Mouse (Mus musculus) right cerebral cortex, postnatal 25 days (tissue): ENCODE results near the gene Cherp.

Experiments used
- DNase-seq: peaks from one replicate; pipeline ENCODE4 v3.0.0; 2022

Gene Cherp

GRCm38 (mm10) chr8:72469984-72470383 lies 5.0 kb downstream of the Cherp start:
- no peak for DNase-seq

- no peak for DNase-seq
These were observed 5.8 kb downstream of the Cherp start for GRCm38 (mm10) chr8:72469243-72469642.

GRCm38 (mm10) chr8:72464211-72464610 lies 10.8 kb downstream of the Cherp start:
- no peak for DNase-seq

GRCm38 (mm10) chr8:72459881-72460533 lies 15.0 kb downstream of the Cherp start:
- no peak for DNase-seq

- no peak for DNase-seq
These were observed 16.6 kb downstream of the Cherp start for GRCm38 (mm10) chr8:72458457-72458856.

- DNase-seq, result no peak
These were observed 17.2 kb downstream of the Cherp start for GRCm38 (mm10) chr8:72457806-72458205.

GRCm38 (mm10) chr8:72455317-72455716 lies 19.7 kb downstream of the Cherp start:
- DNase-seq, result no peak

GRCm38 (mm10) chr8:72453904-72454303 lies 21.1 kb downstream of the Cherp start:
- DNase-seq, result no peak

- DNase-seq, result no peak
These were observed 23.5 kb downstream of the Cherp start for GRCm38 (mm10) chr8:72451516-72451915.

GRCm38 (mm10) chr8:72445071-72445470 lies 30.0 kb downstream of the Cherp start:
- DNase-seq, result no peak

- DNase-seq, result no peak
These were observed 31.1 kb downstream of the Cherp start for GRCm38 (mm10) chr8:72443994-72444350.

- peak; percentile 97 for DNase-seq
These were observed 31.6 kb downstream of the Cherp start, which contains the start of the genes Calr3 and 1700030K09Rik for GRCm38 (mm10) chr8:72443338-72443993. TSS of gene Calr3 (minus strand) at chr8:72443870. TSS of gene 1700030K09Rik (plus strand) at chr8:72443880.

GRCm38 (mm10) chr8:72438248-72439015 lies 36.6 kb downstream of the Cherp start:
- no peak for DNase-seq

GRCm38 (mm10) chr8:72434952-72435351 lies 40.1 kb downstream of the Cherp start:
- no peak for DNase-seq

- DNase-seq, result no peak
These were observed 45.4 kb downstream of the Cherp start for GRCm38 (mm10) chr8:72429676-72430075.

- DNase-seq, result no peak
These were observed 52.1 kb downstream of the Cherp start for GRCm38 (mm10) chr8:72422926-72423325.

- DNase-seq, result peak; percentile 98
These were observed 53.4 kb downstream of the Cherp start, which contains the start of gene Eps15l1 for GRCm38 (mm10) chr8:72421362-72422335. TSS of gene Eps15l1 (minus strand) at chr8:72421460.

GRCm38 (mm10) chr8:72420571-72421361 lies 54.3 kb downstream of the Cherp start:
- DNase-seq, result peak; percentile 38

GRCm38 (mm10) chr8:72418073-72418472 lies 57.0 kb downstream of the Cherp start:
- DNase-seq, result no peak

- DNase-seq, result no peak
These were observed 59.8 kb downstream of the Cherp start for GRCm38 (mm10) chr8:72415252-72415651.

GRCm38 (mm10) chr8:72413839-72414238 lies 61.2 kb downstream of the Cherp start:
- no peak for DNase-seq
